Mouse (Mus musculus) lung, adult 2 months (tissue): Measurements from ENCODE around the gene Tas1r2. TPM values are rescaled to one million over a fixed set of nuclear protein-coding genes. Genes with fewer than 3 reads are reported as not detected.

ENCODE experiments used
- DNase-seq: peaks from one replicate; pipeline ENCODE4 v3.0.0; 2022
- H3K4me1 ChIP-seq: fragments of 200-500 bp; 2 replicates; pipeline ENCODE4 v1.6.1; 2011; ENCODE audit warnings: low read length; ENCODE audit not compliant: control insufficient read depth, insufficient read depth
- H3K4me3 ChIP-seq: fragments of 200-500 bp; replicated peaks from 2 replicates; pipeline ENCODE3; 2011; ENCODE audit warnings: low read depth, mild to moderate bottlenecking, control low read depth, low read length; ENCODE audit errors: extremely low read depth
- CTCF ChIP-seq: fragments of 200-500 bp; IDR thresholded peaks from 2 replicates; pipeline ENCODE4 v1.5.1; 2011; ENCODE audit warnings: mild to moderate bottlenecking, low read length, control low read depth; ENCODE audit not compliant: insufficient read depth
- POLR2A ChIP-seq: fragments of 200-500 bp; IDR thresholded peaks from 2 replicates; pipeline ENCODE4 v1.6.1; 2011; ENCODE audit warnings: low read depth, mild to moderate bottlenecking, control low read depth, low read length, borderline replicate concordance; ENCODE audit errors: extremely low read depth
- WGBS: fragments of 180-500 bp; shearing (Covaris S2); methylation state at CpG from one replicate; pipeline ENCODE4 v1.1.7; 2018; 5-methylcytosine and 5-hydroxymethylcytosine counted together
- polyA plus RNA-seq: library from polyadenylated mRNA; depleted of rRNA; stranded (reverse); fragments of >200 nt; gene quantifications from 2 replicates; pipeline ENCODE4 v1.2.3, GENCODE M21; 2012

Gene Tas1r2
- polyA plus RNA-seq, 1 experiment, result 0.09 TPM

- DNase-seq, result no peak
- WGBS, result 64% methylated on average over 15 of the region's 15 CpGs
- no peak for TF ChIP-seq POLR2A
- TF ChIP-seq CTCF, result no peak
- H3K4me1 ChIP-seq, result no peaks in the 10 kb centered on the region; the same call in 1 of the 2 replicates
- no peak overlapping the region for H3K4me3 ChIP-seq
These were observed 3.1 kb upstream of the Tas1r2 start for GRCm38 (mm10) chr4:139650086-139650743.

- Histone ChIP-seq H3K4me3 (no peak overlapping the region), H3K4me1 (no peaks in the 10 kb centered on the region; the same call in 1 of the 2 replicates)
- no peak for DNase-seq
- TF ChIP-seq POLR2A (no peak), CTCF (no peak)
- WGBS, result 43% methylated on average over 11 of the region's 11 CpGs
These were observed 2.4 kb upstream of the Tas1r2 start for GRCm38 (mm10) chr4:139650907-139651306.

- Histone ChIP-seq H3K4me1 (no peaks in the 10 kb centered on the region), H3K4me3 (no peak overlapping the region)
- WGBS, result 80% methylated on average over 14 of the region's 14 CpGs
- TF ChIP-seq POLR2A (no peak), CTCF (no peak)
- DNase-seq, result no peak
These were observed 8.6 kb downstream of the Tas1r2 start for GRCm38 (mm10) chr4:139661897-139662296.

- TF ChIP-seq POLR2A, result no peak
- TF ChIP-seq CTCF, result no peak
- no peaks in the 10 kb centered on the region for H3K4me1 ChIP-seq
- no peak for DNase-seq
- 73% methylated on average over 6 of the region's 6 CpGs for WGBS
- no peak overlapping the region for H3K4me3 ChIP-seq
These were observed 14.3 kb downstream of the Tas1r2 start for GRCm38 (mm10) chr4:139667632-139668031.

GRCm38 (mm10) chr4:139669847-139670246, 16.5 kb downstream of the Tas1r2 start:
- Histone ChIP-seq H3K4me3 (no peak overlapping the region), H3K4me1 (no peaks in the 10 kb centered on the region)
- peak; percentile 57 for DNase-seq
- WGBS, result 8% methylated on average over 6 of the region's 6 CpGs
- no peak for TF ChIP-seq POLR2A
- TF ChIP-seq CTCF, result peak; percentile 96

GRCm38 (mm10) chr4:139675696-139676095, 22.4 kb downstream of the Tas1r2 start:
- Histone ChIP-seq H3K4me1 (no peaks in the 10 kb centered on the region), H3K4me3 (no peak overlapping the region)
- TF ChIP-seq POLR2A (no peak), CTCF (no peak)
- no peak for DNase-seq
- 53% methylated on average over 9 of the region's 9 CpGs for WGBS

- 74% methylated on average over 22 of the region's 22 CpGs for WGBS
- Histone ChIP-seq H3K4me3 (no peak overlapping the region), H3K4me1 (no peaks in the 10 kb centered on the region)
- DNase-seq, result no peak
- TF ChIP-seq POLR2A (no peak), CTCF (no peak)
These were observed 30.6 kb downstream of the Tas1r2 start for GRCm38 (mm10) chr4:139683728-139684638.

- DNase-seq, result peak; percentile 59
- TF ChIP-seq POLR2A (no peak), CTCF (peak; percentile 80)
- Histone ChIP-seq H3K4me1 (no peaks in the 10 kb centered on the region), H3K4me3 (no peak overlapping the region)
- 9% methylated on average over 3 of the region's 3 CpGs for WGBS
These were observed 31.3 kb downstream of the Tas1r2 start for GRCm38 (mm10) chr4:139684639-139685017.

- DNase-seq, result no peak
- WGBS, result 46% methylated on average over 9 of the region's 9 CpGs
- H3K4me1 ChIP-seq, result no peaks in the 10 kb centered on the region
- no peak for TF ChIP-seq POLR2A
- H3K4me3 ChIP-seq, result no peak overlapping the region
These were observed 34.7 kb downstream of the Tas1r2 start for GRCm38 (mm10) chr4:139688058-139688457.
